Mouse (Mus musculus) left cerebral cortex, adult 8-10 months (tissue): ENCODE results near the gene Zfp385c. TPM values are rescaled to one million over a fixed set of nuclear protein-coding genes. Genes with fewer than 3 reads are reported as not detected.
"Not testable (repeated sequence)": the region's sequence is repeated elsewhere in the genome, so short reads cannot be mapped to it uniquely, and the experiment has no call there.

Experiments used
- DNase-seq, 2 experiments: peaks; one replicate each; pipeline ENCODE4 v3.0.0; 2022; ENCODE audit warnings: low spot score in 2 of 2
- total RNA-seq, 4 experiments: library from RNA; stranded (reverse); gene quantifications; 2 replicates each; pipeline ENCODE4 v1.2.4; 2022

Gene Zfp385c
- total RNA-seq, 4 experiments from 2014 or later: 0.11 to 1.1 (median 0.40) TPM

DNA sequence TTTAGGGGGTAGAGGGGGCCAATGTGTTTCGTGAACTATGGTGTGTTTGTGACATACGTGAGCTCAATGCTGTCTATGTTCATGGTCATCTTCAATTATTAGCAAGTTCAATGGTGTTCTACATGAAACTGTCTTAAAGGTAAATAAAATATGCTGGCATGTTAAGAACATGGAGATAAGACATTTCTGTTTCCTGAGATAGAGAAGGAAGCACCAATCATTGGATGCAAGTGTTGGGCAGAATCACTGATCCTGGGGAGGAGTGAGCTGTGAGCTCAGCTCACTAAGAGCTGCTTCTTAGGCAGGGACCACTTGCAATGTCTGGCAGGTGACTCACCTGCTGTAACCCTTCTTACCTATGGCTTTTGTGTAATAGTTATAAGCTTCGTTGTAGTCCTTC is 90.9 kb downstream of the Zfp385c start:
- DNase-seq: no peak

DNA sequence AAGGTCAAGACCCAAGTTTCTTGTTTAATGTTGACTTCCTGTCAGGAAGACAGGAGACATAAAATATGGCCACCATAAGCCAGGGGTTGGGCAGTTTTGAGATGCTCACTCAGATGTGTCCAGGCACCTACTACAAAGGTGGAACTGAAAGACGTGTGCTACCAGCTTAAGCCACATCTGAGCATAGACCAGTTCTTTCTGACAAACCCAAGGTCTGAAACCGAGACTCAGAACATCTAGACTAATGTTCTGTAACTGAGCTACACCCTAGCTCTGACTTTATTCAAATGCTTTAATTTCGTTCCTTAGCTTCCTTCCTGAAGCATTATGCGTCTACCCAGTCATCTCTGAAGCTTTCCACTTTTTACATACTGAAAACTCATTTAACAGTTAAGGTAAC is 94.2 kb downstream of the Zfp385c start:
- no peak for DNase-seq

DNA sequence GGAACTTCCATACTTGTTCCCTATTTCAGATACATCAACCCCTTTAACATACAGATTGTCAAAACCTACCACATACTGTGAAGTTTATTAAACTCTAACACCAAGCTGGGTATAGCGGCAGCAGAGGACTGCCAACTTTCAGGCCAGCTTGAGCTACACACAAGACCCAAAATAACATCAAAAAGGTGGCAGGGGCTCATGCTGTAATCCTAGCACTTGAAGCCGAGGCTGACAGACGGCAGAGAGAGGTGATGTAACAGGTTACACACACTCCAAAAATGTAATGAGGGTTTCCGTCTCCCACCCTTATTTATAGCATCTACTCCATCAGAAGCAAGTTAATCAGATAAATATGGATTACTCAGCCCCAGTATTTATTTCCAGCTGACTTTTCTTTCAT is 96.7 kb downstream of the Zfp385c start:
- DNase-seq: no peak

DNA sequence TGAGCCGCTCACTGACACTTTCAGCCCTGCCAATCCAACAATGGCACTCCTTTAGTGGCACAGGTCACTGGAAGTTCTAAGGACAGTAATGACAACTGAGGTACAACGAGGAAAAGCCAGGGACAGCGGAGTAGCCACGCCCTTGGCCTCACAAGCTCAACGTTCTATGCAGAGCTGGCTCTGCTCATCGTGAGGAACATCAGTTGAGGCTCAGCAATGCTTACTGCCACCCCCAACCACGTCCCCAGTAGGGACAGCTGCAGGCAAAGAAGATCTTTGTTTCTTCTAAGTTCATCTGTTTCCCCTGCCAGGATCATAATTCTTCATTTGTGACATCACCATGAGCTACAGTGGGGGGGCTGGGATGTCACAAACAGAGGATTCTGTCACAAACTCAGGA is 97.6 kb downstream of the Zfp385c start:
- DNase-seq: no peak

DNA sequence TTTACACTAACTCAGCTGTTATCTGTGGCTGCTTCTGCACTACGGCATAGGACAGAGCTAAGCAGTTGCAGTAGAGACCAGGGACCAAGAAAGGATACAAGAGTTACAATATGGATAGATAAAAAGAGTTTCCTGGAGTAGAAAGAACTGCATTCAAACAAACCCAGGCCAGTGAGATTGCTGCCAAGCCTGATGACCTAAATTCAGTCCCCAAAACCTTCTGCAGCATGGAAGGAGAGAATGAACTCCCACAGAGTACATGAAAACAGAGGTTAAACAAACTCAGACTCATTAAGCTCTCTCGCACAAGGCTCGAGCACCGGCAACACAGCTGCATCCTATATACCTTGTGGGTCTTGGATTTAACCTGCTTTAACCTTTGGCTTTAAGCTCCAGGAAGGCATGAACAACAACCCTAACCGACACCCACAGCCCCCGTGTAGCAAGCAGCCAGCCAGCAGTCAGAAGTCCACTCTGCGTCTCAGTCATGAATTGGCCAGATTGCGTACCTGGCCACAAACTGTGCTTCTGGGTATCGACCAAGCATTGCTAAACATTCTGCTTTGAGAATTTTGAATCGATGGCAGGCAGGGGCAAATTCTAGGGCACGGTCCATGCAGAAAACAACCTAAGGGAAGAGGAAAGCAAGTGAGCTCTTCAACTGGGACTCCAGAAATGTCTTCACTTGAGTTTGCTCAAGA is 99.8 kb downstream of the Zfp385c start:
- DNase-seq: no peak

DNA sequence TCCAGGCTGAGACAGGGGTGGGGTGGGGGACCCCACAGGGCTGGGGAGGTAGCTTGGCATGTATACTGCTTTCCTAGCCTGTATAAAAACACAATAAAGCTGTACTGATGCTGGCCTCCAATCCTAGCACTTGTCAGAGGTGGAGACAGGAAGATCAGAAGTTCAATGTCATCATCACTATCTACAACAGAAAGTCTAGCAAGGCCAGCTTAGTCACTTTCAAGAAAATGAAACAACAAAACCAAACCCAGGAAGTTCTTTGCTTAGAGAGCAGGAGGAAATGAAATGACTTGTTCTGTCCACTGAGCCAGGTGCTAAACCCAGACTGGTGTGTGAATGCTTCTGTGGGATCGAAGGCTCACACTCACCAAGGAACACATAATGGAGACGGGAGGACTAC is 103.8 kb downstream of the Zfp385c start:
- DNase-seq: no peak

DNA sequence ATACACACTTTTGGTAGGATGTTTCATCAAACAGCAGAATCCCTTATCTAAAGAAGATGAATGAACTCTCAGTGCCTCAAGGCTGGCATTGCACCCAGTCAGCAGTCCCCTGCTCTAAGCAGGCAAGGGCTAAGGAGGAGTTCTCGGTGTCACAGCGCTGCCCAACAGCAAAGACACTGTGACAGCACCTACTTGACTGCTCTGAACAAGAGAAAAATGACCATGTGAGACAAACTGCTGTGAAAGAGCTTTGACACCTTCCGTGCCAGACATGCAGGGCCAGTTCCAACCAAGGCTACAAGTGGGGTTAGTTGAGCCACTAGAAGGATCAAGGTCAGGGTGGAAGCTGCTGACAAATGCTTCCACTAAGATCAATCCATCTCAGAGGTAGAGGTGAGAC is 107.1 kb downstream of the Zfp385c start:
- no peak for DNase-seq

DNA sequence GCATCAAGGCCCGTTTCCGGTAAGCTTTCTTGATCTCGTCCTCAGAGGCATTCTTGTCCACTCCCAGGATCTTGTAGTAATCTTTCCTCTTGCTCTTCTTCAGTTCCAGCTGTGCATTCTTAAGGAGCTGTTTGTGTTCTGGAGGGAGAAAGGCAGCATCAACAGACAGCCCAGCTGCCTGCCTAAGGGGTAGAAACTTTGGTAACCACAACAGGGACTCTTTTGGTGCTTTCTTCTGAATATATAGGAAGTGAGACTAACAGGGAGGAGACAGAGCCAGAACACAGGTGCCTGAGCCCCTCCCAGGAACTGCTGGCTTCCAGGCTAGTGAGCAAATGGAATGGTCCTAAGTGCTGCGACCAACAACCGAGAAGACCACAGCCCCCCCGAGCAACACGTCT is 107.7 kb downstream of the Zfp385c start:
- DNase-seq: no peak

DNA sequence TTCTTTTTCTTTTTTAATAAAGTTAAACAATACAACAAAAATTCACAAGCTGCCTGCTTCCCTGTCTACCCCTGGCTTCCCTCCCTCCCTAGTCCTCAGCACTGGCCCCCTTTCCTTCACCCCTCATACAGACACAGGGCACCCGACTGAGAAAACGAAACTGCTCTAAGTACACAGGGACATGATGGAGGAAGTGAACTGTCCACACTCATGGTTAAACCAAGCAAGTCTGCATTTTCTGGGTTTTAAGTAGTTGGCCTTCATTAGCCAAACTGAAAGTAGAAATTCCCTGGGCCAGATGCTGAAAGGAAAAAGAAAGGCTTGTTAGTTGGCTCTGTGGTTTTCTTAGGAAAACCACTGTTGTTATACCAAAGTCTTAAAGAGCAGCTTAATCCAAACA is 109.4 kb downstream of the Zfp385c start:
- DNase-seq: no peak

DNA sequence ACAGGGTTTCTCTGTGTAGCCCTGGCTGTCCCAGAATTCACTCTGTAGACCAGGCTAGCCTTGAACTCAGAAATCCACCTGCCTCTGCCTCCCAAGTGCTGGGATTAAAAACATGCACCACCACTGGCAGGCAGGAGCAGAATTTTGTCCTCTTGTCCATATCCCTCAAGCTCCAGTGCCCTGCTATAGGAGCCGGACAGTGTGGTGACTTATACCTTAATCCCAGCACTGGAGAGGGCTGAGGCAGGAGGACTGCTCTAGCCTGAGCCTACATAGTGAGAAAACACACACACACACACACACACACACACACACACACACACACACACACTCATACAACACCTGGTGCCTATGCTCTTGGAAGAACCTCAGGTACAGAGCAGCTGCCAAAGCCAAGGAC is 109.8 kb downstream of the Zfp385c start:
- not testable (repeated sequence) for DNase-seq

DNA sequence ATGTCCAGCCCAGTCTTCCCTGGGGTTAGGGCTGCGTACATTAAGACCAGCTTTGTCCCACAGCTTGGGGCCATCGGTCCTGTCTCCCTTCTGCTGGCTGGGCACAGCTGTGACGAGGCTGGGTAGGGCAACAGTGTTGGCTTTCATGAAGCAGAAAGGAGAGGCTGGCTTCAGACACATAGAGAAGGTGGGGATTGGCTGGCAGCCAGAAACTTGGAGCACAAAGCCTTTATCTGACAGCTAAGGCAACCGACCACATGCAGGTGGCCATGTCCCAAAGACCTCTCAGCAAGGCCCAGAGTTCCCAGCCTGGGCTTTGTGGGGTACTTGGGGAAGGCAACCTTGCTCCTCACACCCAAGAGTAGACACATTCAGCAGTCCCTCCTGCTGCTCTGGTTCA is 110.5 kb downstream of the Zfp385c start:
- peak in 1 of 2 experiments; percentile 72 for DNase-seq

DNA sequence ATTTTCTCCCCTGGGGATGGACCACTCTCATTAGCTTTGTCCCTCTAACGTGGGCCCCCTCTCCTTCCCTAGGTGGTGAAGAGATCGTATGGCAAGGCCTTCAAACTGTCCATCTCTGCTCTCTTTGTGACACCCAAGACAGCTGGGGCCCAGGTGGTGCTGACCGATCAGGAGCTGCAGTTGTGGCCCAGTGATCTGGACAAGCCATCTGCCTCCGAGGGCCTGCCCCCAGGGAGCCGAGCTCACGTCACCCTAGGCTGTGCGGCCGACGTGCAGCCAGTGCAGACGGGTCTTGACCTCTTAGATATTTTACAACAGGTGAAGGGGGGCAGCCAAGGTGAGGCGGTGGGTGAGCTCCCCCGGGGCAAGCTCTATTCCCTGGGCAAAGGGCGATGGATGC is 112.0 kb downstream of the Zfp385c start:
- DNase-seq: no peak

DNA sequence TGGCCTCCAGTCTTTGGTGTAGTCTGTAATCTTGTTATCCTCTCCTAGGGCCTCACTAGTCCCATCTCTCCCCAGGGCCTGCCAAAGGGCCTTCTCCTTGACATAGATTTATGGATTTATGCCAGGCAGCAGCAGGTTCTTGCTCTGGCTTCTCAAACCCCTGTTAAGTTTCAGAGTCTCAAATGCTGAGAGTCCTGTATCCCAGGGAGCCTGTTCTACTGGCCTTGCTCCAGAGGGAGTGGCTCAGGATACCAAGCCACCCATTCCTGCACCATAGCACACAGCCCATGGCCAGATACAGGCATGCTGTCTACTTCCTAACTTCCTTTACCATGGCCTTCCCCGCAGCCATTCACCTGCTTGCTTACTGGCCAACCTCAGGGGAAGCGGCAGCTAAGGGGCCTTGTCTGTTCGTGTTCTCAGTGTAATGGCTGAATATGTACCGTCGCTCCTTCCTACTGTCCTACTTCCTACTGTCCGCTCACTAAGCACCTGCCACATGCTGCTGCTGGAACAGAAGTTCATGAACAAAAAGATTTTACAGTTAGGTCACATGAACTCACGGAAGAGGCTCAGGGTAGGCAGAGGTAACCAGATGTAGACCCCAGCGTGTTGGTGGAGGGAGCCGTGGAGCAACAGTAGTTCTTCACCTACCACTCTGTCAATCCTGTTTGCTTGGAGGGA is 113.0 kb downstream of the Zfp385c start:
- no peak for DNase-seq

DNA sequence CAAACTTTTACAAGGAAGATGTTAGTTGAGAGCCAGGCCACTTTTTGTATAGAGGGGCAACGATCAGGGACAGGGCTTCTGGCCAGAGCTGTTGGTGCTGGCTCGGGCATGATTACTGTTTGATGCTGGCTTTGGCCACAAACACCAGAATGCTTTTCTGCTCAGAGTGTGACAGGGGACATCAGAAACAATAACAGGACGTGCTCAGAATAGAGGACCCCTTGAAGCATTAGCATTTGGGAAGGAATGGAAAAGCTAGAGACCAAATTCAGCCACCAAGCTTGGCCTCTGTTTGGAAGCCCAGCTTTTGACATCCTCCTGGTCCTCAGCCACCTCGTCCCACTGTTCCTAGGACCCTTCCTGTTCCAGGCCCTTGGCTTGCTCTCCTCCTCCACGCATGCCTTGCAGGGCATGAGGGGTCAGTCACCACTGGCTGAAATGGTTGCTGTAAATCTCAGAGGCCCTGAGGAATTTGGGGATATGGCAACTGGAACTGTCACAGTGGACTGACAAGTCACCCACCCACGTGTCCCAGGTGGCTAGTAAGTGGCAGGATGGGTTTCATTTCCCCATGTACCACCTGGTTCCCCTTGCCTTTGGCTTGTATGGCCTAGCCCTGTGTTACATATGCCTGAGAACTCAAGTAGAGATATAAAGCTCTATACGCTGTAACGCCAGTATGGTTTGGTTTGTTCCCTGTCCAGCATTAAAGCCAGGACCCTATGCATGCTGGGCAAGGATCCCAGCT is 114.2 kb downstream of the Zfp385c start:
- no peak for DNase-seq

Other genes with a start within 250 kb of the Zfp385c start
- 10 to 100 TPM; 94.8 to 99.9 (median 97.3) TPM for gene Klhl11, start 219.7 kb downstream of the Zfp385c start, total RNA-seq
- 100 to 1,000 TPM; 150 to 164 (median 156) TPM for gene Acly, start 164.5 kb downstream of the Zfp385c start, total RNA-seq
- gene Ttc25, start 146.8 kb downstream of the Zfp385c start, total RNA-seq: 1 to 10 TPM in 3 of 4 experiments, under 1 TPM in 1; 0.98 to 2.2 (median 1.8) TPM
- 100 to 1,000 TPM; 220 to 251 (median 229) TPM for gene Cnp, start 117.6 kb downstream of the Zfp385c start, total RNA-seq
- gene Nkiras2, start 73.2 kb downstream of the Zfp385c start, total RNA-seq: 10 to 100 TPM; 12.1 to 15.5 (median 13.2) TPM
- 100 to 1,000 TPM; 241 to 278 (median 260) TPM for gene Dnajc7, start 72.3 kb downstream of the Zfp385c start, total RNA-seq
- 1 to 10 TPM; 1.6 to 2.1 (median 1.8) TPM for gene Dhx58, start 11.8 kb upstream of the Zfp385c start, total RNA-seq
- 10 to 100 TPM; 56.6 to 62.8 (median 59.2) TPM for gene Kat2a, start 20.0 kb upstream of the Zfp385c start, total RNA-seq
- not detected for gene Hspb9, start 21.4 kb upstream of the Zfp385c start, total RNA-seq
- 100 to 1,000 TPM; 148 to 157 (median 154) TPM for gene Rab5c, start 45.8 kb upstream of the Zfp385c start, total RNA-seq
- gene Kcnh4, start 67.5 kb upstream of the Zfp385c start, total RNA-seq: 10 to 100 TPM; 18.4 to 20.2 (median 18.7) TPM
- not detected for gene Hcrt, start 70.5 kb upstream of the Zfp385c start, total RNA-seq
- 1 to 10 TPM; 6.6 to 9.2 (median 8.0) TPM for gene Ghdc, start 78.5 kb upstream of the Zfp385c start, total RNA-seq
- 10 to 100 TPM; 26.8 to 30.9 (median 30.6) TPM for gene Stat5b, start 158.3 kb upstream of the Zfp385c start, total RNA-seq
- gene Stat5a, start 166.9 kb upstream of the Zfp385c start, total RNA-seq: 1 to 10 TPM; 2.0 to 2.8 (median 2.1) TPM
- 10 to 100 TPM; 39.0 to 54.7 (median 46.3) TPM for gene Stat3, start 247.1 kb upstream of the Zfp385c start, total RNA-seq